Mouse (Mus musculus): ENCODE measurements around the gene Tsacc.

GRCm38 (mm10) chr3:88247666-88248065 is 49.1 kb downstream of the Tsacc start:
- TF ChIP-seq CTCF (IDR thresholded peaks at IDR 0.05; ENCODE audit: low read depth, low read length) (no peak), POLR2A (IDR thresholded peaks at IDR 0.05; ENCODE audit: insufficient read depth, low read length) (no peak)

Measured in ES-Bruce4 (cell line).